Mouse (Mus musculus): ENCODE measurements around the gene Smap2. TPM values are rescaled to one million over a fixed set of nuclear protein-coding genes. Genes with fewer than 3 reads are reported as not detected.
A peak's percentile ranks its signal among the peaks of the same experiment; 100 is the strongest.

The Smap2 gene
- polyA plus RNA-seq, 1 experiment from 2014 or later = 13.5 TPM

GRCm38 (mm10) chr4:121039331-121040115, 22.5 kb upstream of the Smap2 start, which contains the start of gene Col9a2:
Gene Col9a2 (plus strand): TSS chr4:121039385.
- no peak for ATAC-seq (ENCODE audit: low FRiP score, low read depth)
- Histone ChIP-seq H3K4me3 (peak within 1 kb of the TSS; percentile 57), H3K27me3 (peaks cover 32% of the 10 kb centered on the region), H3K27ac (peak within 1 kb of the TSS; percentile 93), H3K4me1 (peaks cover 32% of the 10 kb centered on the region), H3K4me2 (replicated peaks) (peak within 1 kb of the TSS; percentile 74), H3K36me3 (peaks cover 18% of the 10 kb centered on the region), H3K9me3 (no peaks in the 10 kb centered on the region), H3K9ac (peak within 1 kb of the TSS; percentile 75)
- 1% methylated on average over 46 of the region's 46 CpGs for WGBS

DNA sequence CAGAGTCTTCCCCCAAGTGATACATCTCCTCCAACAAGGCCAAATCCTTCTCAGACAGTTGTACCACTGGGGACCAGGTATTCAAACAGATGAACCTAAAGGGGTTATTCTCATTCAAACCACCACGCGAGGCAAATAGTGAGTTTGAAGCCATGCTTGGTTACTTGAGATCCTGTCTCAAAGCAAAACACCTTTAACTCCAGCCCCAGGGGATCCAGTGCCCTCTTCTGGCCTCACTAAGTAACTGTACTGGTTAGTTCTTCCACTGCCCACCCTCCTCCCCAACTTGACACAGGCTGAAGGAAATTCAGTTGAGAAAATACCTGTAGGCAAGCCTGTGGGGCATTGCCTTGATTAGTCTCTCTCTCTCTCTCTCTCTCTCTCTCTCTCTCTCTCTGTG, 16.0 kb upstream of the Smap2 start:
- no peaks in the 10 kb centered on the region for H3K4me1 ChIP-seq
- H3K9ac ChIP-seq = no peak overlapping the region
- WGBS = 78% methylated on average over 2 of the region's 2 CpGs
- peaks cover 4% of the 10 kb centered on the region for H3K27me3 ChIP-seq
- ATAC-seq (ENCODE audit: low FRiP score, low read depth) = no peak
- H3K4me2 ChIP-seq (replicated peaks) = no peak overlapping the region
- H3K36me3 ChIP-seq = no peaks in the 10 kb centered on the region
- no peak overlapping the region for H3K27ac ChIP-seq
- H3K9me3 ChIP-seq = no peaks in the 10 kb centered on the region
- H3K4me3 ChIP-seq = no peak overlapping the region

GRCm38 (mm10) chr4:121031440-121031839, 14.4 kb upstream of the Smap2 start:
- Histone ChIP-seq H3K27me3 (no peaks in the 10 kb centered on the region), H3K4me1 (no peaks in the 10 kb centered on the region), H3K4me3 (no peak overlapping the region), H3K4me2 (replicated peaks) (no peak overlapping the region), H3K27ac (no peak overlapping the region), H3K9ac (no peak overlapping the region), H3K36me3 (no peaks in the 10 kb centered on the region), H3K9me3 (no peaks in the 10 kb centered on the region)
- ATAC-seq (ENCODE audit: low FRiP score, low read depth) = no peak
- 57% methylated on average over 4 of the region's 4 CpGs for WGBS

DNA sequence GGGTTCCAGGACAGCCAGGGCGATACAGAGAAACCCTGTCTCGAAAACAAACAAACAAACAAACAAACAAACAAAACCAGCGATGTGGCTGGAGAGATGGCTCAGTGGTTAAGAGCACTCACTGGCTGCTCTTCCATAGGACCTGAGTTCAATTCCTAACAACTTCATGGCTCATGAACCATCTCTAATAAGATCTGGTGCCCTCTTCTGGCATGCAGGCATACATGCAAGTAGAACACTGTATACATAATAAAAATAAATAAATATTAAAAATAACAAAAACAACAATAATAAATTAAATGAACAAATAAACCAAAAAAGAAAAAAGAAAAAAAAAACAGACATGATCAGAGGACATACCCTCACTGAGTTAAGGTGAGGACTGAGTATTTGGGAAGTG, 12.6 kb upstream of the Smap2 start:
- Histone ChIP-seq H3K36me3 (no peaks in the 10 kb centered on the region), H3K9me3 (no peaks in the 10 kb centered on the region), H3K27ac (no peak overlapping the region), H3K9ac (no peak overlapping the region), H3K4me1 (no peaks in the 10 kb centered on the region), H3K27me3 (no peaks in the 10 kb centered on the region), H3K4me2 (replicated peaks) (no peak overlapping the region), H3K4me3 (no peak overlapping the region)
- ATAC-seq (ENCODE audit: low FRiP score, low read depth) = no peak
- 77% methylated on average over 3 of the region's 3 CpGs for WGBS

DNA sequence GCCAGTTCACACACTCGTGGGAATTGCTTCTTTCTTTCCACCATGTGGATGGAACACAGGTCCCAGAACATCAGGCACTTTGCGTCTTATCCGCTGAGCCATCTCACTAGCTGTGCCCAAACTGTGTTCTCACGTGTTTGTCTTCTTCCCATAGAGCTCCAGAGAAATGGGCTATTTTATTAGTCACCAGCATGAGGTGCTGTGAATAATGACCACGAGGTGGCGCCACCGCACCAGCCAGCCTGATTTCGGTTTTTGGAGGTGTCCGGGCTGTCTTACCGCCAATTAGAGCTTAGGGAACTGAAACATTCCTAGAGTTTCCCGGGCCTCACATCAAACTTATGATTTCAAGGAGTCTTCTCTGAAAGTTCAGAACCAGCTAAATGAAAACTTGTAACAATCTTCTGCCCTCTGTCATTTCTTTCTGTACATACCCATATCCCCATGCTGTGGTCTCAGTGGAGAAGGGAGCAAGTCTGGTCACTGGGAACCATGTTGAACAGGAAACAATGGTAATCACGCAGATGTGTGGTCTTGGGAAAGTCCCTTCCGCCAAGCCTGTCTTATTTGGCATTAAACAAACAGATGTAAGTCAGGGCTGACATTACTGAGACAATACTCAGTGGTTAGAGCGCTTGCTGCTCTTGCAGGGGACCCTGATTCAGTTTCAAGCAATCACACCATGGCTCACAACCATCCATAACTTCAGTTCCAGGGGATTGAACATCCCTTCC, 11.8 kb upstream of the Smap2 start:
- H3K4me2 ChIP-seq (replicated peaks) = no peak overlapping the region
- no peak overlapping the region for H3K9ac ChIP-seq
- whole genome bisulfite sequencing = 29% methylated on average over 14 of the region's 14 CpGs
- no peaks in the 10 kb centered on the region for H3K27me3 ChIP-seq
- H3K4me3 ChIP-seq = no peak overlapping the region
- no peaks in the 10 kb centered on the region for H3K9me3 ChIP-seq
- no peaks in the 10 kb centered on the region; the same call in 1 of the 2 replicates for H3K4me1 ChIP-seq
- no peaks in the 10 kb centered on the region for H3K36me3 ChIP-seq
- no peak overlapping the region for H3K27ac ChIP-seq
- no peak for ATAC-seq (ENCODE audit: low FRiP score, low read depth)

GRCm38 (mm10) chr4:121028146-121028545, 11.1 kb upstream of the Smap2 start:
- no peak overlapping the region for H3K4me2 ChIP-seq (replicated peaks)
- H3K9me3 ChIP-seq = no peaks in the 10 kb centered on the region
- H3K27me3 ChIP-seq = no peaks in the 10 kb centered on the region
- no peaks in the 10 kb centered on the region; the same call in 1 of the 2 replicates for H3K4me1 ChIP-seq
- H3K36me3 ChIP-seq = no peaks in the 10 kb centered on the region
- no peak overlapping the region for H3K27ac ChIP-seq
- 69% methylated on average over 1 of the region's 1 CpGs for WGBS
- H3K4me3 ChIP-seq = no peak overlapping the region
- H3K9ac ChIP-seq = no peak overlapping the region
- ATAC-seq (ENCODE audit: low FRiP score, low read depth) = no peak

GRCm38 (mm10) chr4:121025681-121026080, 8.6 kb upstream of the Smap2 start:
- ATAC-seq (ENCODE audit: low FRiP score, low read depth) = no peak

DNA sequence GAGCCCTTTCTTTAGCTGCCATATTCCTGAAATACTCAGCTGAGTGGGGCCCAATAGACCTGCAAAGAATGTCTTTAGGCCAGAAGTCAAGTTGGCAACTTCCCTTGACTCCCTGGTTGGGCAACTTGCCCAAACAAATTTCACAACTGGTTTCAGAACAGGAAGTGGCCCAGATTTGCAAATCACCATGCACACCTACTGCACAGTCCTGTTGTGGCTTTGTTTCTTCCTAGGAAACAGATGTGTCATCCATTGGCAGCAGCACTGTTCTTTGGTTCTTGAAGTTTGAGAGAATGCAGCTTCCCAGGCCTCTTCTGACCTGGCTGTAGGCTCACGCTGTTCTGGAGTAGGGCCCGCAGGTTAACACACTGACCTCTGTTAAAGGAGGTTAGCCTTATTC, 6.9 kb upstream of the Smap2 start:
- Histone ChIP-seq H3K27me3 (no peaks in the 10 kb centered on the region), H3K4me2 (replicated peaks) (no peak overlapping the region), H3K4me1 (no peaks in the 10 kb centered on the region; the same call in 1 of the 2 replicates), H3K9ac (no peak overlapping the region), H3K4me3 (no peak overlapping the region), H3K36me3 (no peaks in the 10 kb centered on the region), H3K27ac (no peak overlapping the region), H3K9me3 (no peaks in the 10 kb centered on the region)
- no peak for ATAC-seq (ENCODE audit: low FRiP score, low read depth)
- 87% methylated on average over 2 of the region's 2 CpGs for WGBS

More at GRCm38 (mm10) chr4:121025681-121026080, 8.6 kb upstream of the Smap2 start:
- WGBS = 59% methylated on average over 2 of the region's 2 CpGs
- Histone ChIP-seq H3K4me2 (replicated peaks) (no peak overlapping the region), H3K9me3 (no peaks in the 10 kb centered on the region), H3K27ac (no peak overlapping the region), H3K36me3 (no peaks in the 10 kb centered on the region), H3K4me1 (no peaks in the 10 kb centered on the region; the same call in 1 of the 2 replicates), H3K27me3 (no peaks in the 10 kb centered on the region), H3K9ac (no peak overlapping the region), H3K4me3 (no peak overlapping the region)

DNA sequence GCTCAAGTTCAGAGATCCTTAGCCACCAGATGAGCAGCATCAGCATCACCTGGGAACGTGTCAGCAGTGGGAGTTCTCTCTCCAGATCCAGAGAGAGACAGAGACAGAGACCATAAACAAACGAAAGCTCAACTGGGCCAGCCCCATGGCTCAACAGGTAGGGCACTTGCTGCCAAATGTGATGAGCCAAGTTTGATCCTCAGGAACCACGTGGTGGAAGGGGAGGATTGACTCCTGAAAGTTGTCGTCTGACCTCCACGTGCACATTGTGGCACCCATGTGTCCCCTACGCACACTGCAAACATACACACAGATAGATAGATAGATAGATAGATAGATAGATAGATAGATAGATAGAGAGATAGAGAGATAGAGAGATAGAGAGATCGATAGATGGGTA, 6.4 kb upstream of the Smap2 start:
- WGBS = 85% methylated on average over 7 of the region's 7 CpGs
- H3K4me3 ChIP-seq = no peak overlapping the region
- H3K9me3 ChIP-seq = no peaks in the 10 kb centered on the region
- H3K4me1 ChIP-seq = no peaks in the 10 kb centered on the region; the same call in 1 of the 2 replicates
- no peak overlapping the region for H3K4me2 ChIP-seq (replicated peaks)
- no peak overlapping the region for H3K27ac ChIP-seq
- no peak overlapping the region for H3K9ac ChIP-seq
- H3K36me3 ChIP-seq = no peaks in the 10 kb centered on the region
- no peaks in the 10 kb centered on the region for H3K27me3 ChIP-seq
- ATAC-seq (ENCODE audit: low FRiP score, low read depth) = no peak

DNA sequence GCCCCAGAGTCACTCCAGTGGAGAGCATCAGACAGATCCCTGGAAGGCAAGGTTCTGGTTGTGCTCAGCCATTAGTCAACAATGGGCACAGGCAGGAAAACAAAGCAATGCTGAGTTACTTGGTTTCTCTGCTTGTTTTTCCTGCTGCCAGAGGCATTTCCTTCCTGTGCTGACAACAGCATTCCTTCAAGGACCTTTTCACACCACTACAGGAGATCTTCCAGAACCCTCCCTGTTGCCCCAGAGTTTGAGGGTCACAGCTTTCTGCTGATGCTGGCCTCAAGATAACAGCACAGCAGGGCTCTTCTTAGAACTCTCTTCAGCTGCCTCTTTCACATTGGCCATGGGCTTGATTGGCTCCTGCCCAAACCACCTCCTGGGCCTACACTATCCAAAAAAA, 4.9 kb upstream of the Smap2 start:
- Histone ChIP-seq H3K4me2 (replicated peaks) (no peak overlapping the region), H3K27ac (no peak overlapping the region), H3K9ac (no peak overlapping the region), H3K4me1 (peaks cover 4% of the 10 kb centered on the region; the same call in 1 of the 2 replicates), H3K36me3 (no peaks in the 10 kb centered on the region), H3K27me3 (no peaks in the 10 kb centered on the region), H3K9me3 (no peaks in the 10 kb centered on the region), H3K4me3 (no peak overlapping the region)
- no peak for ATAC-seq (ENCODE audit: low FRiP score, low read depth)

DNA sequence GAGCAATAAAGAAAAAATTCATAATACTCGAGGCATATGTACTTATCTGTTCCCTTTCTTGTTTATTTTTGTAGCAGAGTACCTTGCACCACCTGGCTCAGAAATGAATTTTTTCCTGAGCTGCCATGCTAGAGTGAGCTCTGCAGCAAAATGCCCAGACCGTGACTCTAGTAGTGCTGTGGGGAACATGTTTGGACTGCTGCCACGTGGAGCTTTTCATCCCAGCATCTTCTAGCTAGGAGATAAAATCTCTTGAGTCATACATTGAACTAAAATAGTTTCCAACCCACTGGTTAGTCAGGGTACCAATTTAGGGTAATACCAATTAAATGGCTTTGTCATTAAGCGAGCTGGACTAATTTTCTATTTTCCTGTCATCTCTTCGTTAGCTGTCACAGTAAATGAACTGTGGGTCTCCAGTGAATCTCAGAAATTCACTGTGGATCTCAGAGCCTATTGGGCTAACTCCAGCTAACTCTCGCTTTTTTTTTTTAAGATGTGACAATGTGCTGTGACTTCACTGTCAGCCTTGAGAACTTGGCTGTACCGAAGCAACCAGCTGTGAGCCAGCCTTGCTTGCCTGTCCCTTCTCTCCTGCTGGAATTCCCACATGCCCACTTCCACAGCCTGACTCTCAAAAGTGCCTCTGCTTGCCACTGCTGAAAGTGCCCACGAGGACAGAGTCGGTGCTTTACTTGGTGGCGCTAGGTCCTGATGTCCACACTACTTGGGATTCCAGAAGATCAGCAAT, 3.2 kb upstream of the Smap2 start:
- H3K36me3 ChIP-seq = no peaks in the 10 kb centered on the region
- H3K4me1 ChIP-seq = peaks cover 15% of the 10 kb centered on the region
- 76% methylated on average over 10 of the region's 10 CpGs for WGBS
- ATAC-seq (ENCODE audit: low FRiP score, low read depth) = no peak
- H3K4me2 ChIP-seq (replicated peaks) = no peak overlapping the region
- no peaks in the 10 kb centered on the region for H3K9me3 ChIP-seq
- no peak overlapping the region for H3K4me3 ChIP-seq
- no peak overlapping the region for H3K9ac ChIP-seq
- no peak overlapping the region for H3K27ac ChIP-seq
- H3K27me3 ChIP-seq = no peaks in the 10 kb centered on the region

GRCm38 (mm10) chr4:121018250-121018649, 1.2 kb upstream of the Smap2 start:
- H3K4me2 ChIP-seq (replicated peaks) = no peak overlapping the region
- no peaks in the 10 kb centered on the region for H3K36me3 ChIP-seq
- H3K27me3 ChIP-seq = no peaks in the 10 kb centered on the region
- no peak for ATAC-seq (ENCODE audit: low FRiP score, low read depth)
- no peak overlapping the region for H3K9ac ChIP-seq
- no peak overlapping the region for H3K4me3 ChIP-seq
- peaks cover 19% of the 10 kb centered on the region for H3K4me1 ChIP-seq
- 91% methylated on average over 3 of the region's 3 CpGs for WGBS
- no peak overlapping the region for H3K27ac ChIP-seq
- no peaks in the 10 kb centered on the region for H3K9me3 ChIP-seq

Data from limb, embryonic 13.5 days (tissue).